Mouse (Mus musculus): ENCODE data around the gene Prdx1. TPM values are rescaled to one million over a fixed set of nuclear protein-coding genes. Genes with fewer than 3 reads are reported as not detected.

Gene Prdx1
- 731 and 767 TPM in 2 replicates for polyA plus RNA-seq (2016; fragmentation: Nextera tagmentation; extraction: Ambion mirVana)

GRCm38 (mm10) chr4:116685402-116686061 is at the start of gene Prdx1:
Gene Prdx1, plus strand, starts transcription at chr4:116685544.
- no peaks in the 10 kb centered on the region for H3K27me3 ChIP-seq
- H3K4me1 ChIP-seq, result peaks cover 15% of the 10 kb centered on the region
- H3K4me2 ChIP-seq (replicated peaks), result peak within 1 kb of the TSS; percentile 70
- H3K36me3 ChIP-seq, result peaks cover 6% of the 10 kb centered on the region; the same call in 1 of the 2 replicates
- peak within 1 kb of the TSS; percentile 71 for H3K9ac ChIP-seq
- peak within 1 kb of the TSS; percentile 59 for H3K4me3 ChIP-seq
- no peaks in the 10 kb centered on the region for H3K9me3 ChIP-seq (replicated peaks)
- H3K27ac ChIP-seq, result peak within 1 kb of the TSS; percentile 89
- WGBS, result under 1% methylated on average over 56 of the region's 56 CpGs
- peak; percentile 96 for ATAC-seq (ENCODE audit: low FRiP score)

- Histone ChIP-seq H3K4me3 (no peak overlapping the region), H3K9ac (no peak overlapping the region), H3K27me3 (no peaks in the 10 kb centered on the region), H3K9me3 (replicated peaks) (no peaks in the 10 kb centered on the region), H3K36me3 (peaks cover 87% of the 10 kb centered on the region), H3K27ac (no peak overlapping the region), H3K4me2 (replicated peaks) (no peak overlapping the region), H3K4me1 (no peaks in the 10 kb centered on the region)
- 95% methylated on average over 6 of the region's 6 CpGs for WGBS
- no peak for ATAC-seq (ENCODE audit: low FRiP score)
Observed at GRCm38 (mm10) chr4:116638821-116639220, 46.5 kb upstream of the Prdx1 start.

- WGBS, result 100% methylated on average over 1 of the region's 1 CpGs
- H3K9me3 ChIP-seq (replicated peaks), result no peaks in the 10 kb centered on the region
Observed at GRCm38 (mm10) chr4:116642071-116642470, 43.3 kb upstream of the Prdx1 start.

GRCm38 (mm10) chr4:116644326-116644725 is 41.0 kb upstream of the Prdx1 start:
- H3K4me2 ChIP-seq (replicated peaks), result no peak overlapping the region
- H3K36me3 ChIP-seq, result peaks cover 60% of the 10 kb centered on the region
- H3K4me3 ChIP-seq, result no peak overlapping the region
- no peaks in the 10 kb centered on the region for H3K9me3 ChIP-seq (replicated peaks)
- H3K9ac ChIP-seq, result no peak overlapping the region
- no peak overlapping the region for H3K27ac ChIP-seq
- H3K27me3 ChIP-seq, result no peaks in the 10 kb centered on the region
- H3K4me1 ChIP-seq, result peaks cover 24% of the 10 kb centered on the region
- 68% methylated on average over 6 of the region's 6 CpGs for WGBS
- no peak for ATAC-seq (ENCODE audit: low FRiP score)

More at GRCm38 (mm10) chr4:116642071-116642470, 43.3 kb upstream of the Prdx1 start:
- peaks cover 7% of the 10 kb centered on the region; the same call in 1 of the 2 replicates for H3K4me1 ChIP-seq
- no peak overlapping the region for H3K27ac ChIP-seq
- H3K4me3 ChIP-seq, result no peak overlapping the region
- H3K4me2 ChIP-seq (replicated peaks), result no peak overlapping the region
- no peaks in the 10 kb centered on the region for H3K27me3 ChIP-seq
- ATAC-seq (ENCODE audit: low FRiP score), result no peak
- H3K9ac ChIP-seq, result no peak overlapping the region
- peaks cover 68% of the 10 kb centered on the region for H3K36me3 ChIP-seq

- peaks cover 36% of the 10 kb centered on the region for H3K4me1 ChIP-seq
- no peaks in the 10 kb centered on the region for H3K27me3 ChIP-seq
- H3K36me3 ChIP-seq, result peaks cover 51% of the 10 kb centered on the region
- no peak overlapping the region for H3K9ac ChIP-seq
- H3K9me3 ChIP-seq (replicated peaks), result no peaks in the 10 kb centered on the region
- H3K4me2 ChIP-seq (replicated peaks), result no peak overlapping the region
- no peak overlapping the region for H3K4me3 ChIP-seq
- 92% methylated on average over 7 of the region's 7 CpGs for WGBS
- no peak overlapping the region for H3K27ac ChIP-seq
- ATAC-seq (ENCODE audit: low FRiP score), result no peak
Observed at GRCm38 (mm10) chr4:116645624-116646023, 39.7 kb upstream of the Prdx1 start.

GRCm38 (mm10) chr4:116649411-116649810 is 35.9 kb upstream of the Prdx1 start:
- H3K9ac ChIP-seq, result no peak overlapping the region
- H3K4me1 ChIP-seq, result peaks cover 36% of the 10 kb centered on the region
- peak overlapping the region; percentile 84 for H3K4me2 ChIP-seq (replicated peaks)
- no peaks in the 10 kb centered on the region for H3K27me3 ChIP-seq
- no peak for ATAC-seq (ENCODE audit: low FRiP score)
- H3K36me3 ChIP-seq, result peaks cover 25% of the 10 kb centered on the region
- no peaks in the 10 kb centered on the region for H3K9me3 ChIP-seq (replicated peaks)
- peak overlapping the region; percentile 88; the same call in 1 of the 2 replicates for H3K4me3 ChIP-seq
- H3K27ac ChIP-seq, result no peak overlapping the region
- 98% methylated on average over 2 of the region's 2 CpGs for WGBS

GRCm38 (mm10) chr4:116650365-116650764 is 35.0 kb upstream of the Prdx1 start:
- H3K4me3 ChIP-seq, result peak overlapping the region; percentile 88
- H3K4me2 ChIP-seq (replicated peaks), result peak overlapping the region; percentile 84
- no peaks in the 10 kb centered on the region for H3K9me3 ChIP-seq (replicated peaks)
- peaks cover 21% of the 10 kb centered on the region for H3K36me3 ChIP-seq
- WGBS, result 49% methylated on average over 5 of the region's 5 CpGs
- peaks cover 36% of the 10 kb centered on the region for H3K4me1 ChIP-seq
- H3K9ac ChIP-seq, result peak overlapping the region; percentile 85
- no peak for ATAC-seq (ENCODE audit: low FRiP score)
- no peak overlapping the region; the same call in 1 of the 2 replicates for H3K27ac ChIP-seq
- no peaks in the 10 kb centered on the region for H3K27me3 ChIP-seq

- under 1% methylated on average over 39 of the region's 39 CpGs for WGBS
- Histone ChIP-seq H3K4me2 (replicated peaks) (peak within 1 kb of the TSS; percentile 84), H3K27me3 (no peaks in the 10 kb centered on the region), H3K9ac (peak within 1 kb of the TSS; percentile 85), H3K36me3 (peaks cover 15% of the 10 kb centered on the region; the same call in 1 of the 2 replicates), H3K4me1 (peaks cover 33% of the 10 kb centered on the region), H3K4me3 (peak within 1 kb of the TSS; percentile 88), H3K9me3 (replicated peaks) (no peaks in the 10 kb centered on the region), H3K27ac (peak within 1 kb of the TSS; percentile 86)
- peak; percentile 99 for ATAC-seq (ENCODE audit: low FRiP score)
Observed at GRCm38 (mm10) chr4:116650924-116651796, 34.2 kb upstream of the Prdx1 start, which contains the start of gene Akr1a1. Gene Akr1a1, minus strand, starts transcription at chr4:116651680.

- H3K9me3 ChIP-seq (replicated peaks), result no peaks in the 10 kb centered on the region
- peak overlapping the region; percentile 88 for H3K4me3 ChIP-seq
- ATAC-seq (ENCODE audit: low FRiP score), result peak; percentile 62
- 12% methylated on average over 6 of the region's 6 CpGs for WGBS
- H3K4me2 ChIP-seq (replicated peaks), result peak overlapping the region; percentile 84
- H3K9ac ChIP-seq, result peak overlapping the region; percentile 85
- peaks cover 30% of the 10 kb centered on the region for H3K4me1 ChIP-seq
- peak overlapping the region; percentile 44; the same call in 1 of the 2 replicates for H3K27ac ChIP-seq
- H3K27me3 ChIP-seq, result no peaks in the 10 kb centered on the region
- H3K36me3 ChIP-seq, result 0 out of 2 replicates have a peak, but pooled peaks cover 12% of the 10 kb centered on the region
Observed at GRCm38 (mm10) chr4:116651797-116652135, 33.6 kb upstream of the Prdx1 start.

GRCm38 (mm10) chr4:116653228-116653627 is 32.1 kb upstream of the Prdx1 start:
- Histone ChIP-seq H3K4me2 (replicated peaks) (no peak overlapping the region), H3K4me3 (no peak overlapping the region), H3K27me3 (no peaks in the 10 kb centered on the region), H3K36me3 (0 out of 2 replicates have a peak, but pooled peaks cover 7% of the 10 kb centered on the region), H3K9me3 (replicated peaks) (no peaks in the 10 kb centered on the region), H3K9ac (no peak overlapping the region), H3K4me1 (peaks cover 19% of the 10 kb centered on the region), H3K27ac (no peak overlapping the region)
- WGBS, result 90% methylated on average over 6 of the region's 6 CpGs
- no peak for ATAC-seq (ENCODE audit: low FRiP score)

GRCm38 (mm10) chr4:116655100-116655499 is 30.2 kb upstream of the Prdx1 start:
- Histone ChIP-seq H3K9me3 (replicated peaks) (no peaks in the 10 kb centered on the region), H3K4me1 (peaks cover 3% of the 10 kb centered on the region), H3K4me2 (replicated peaks) (no peak overlapping the region), H3K36me3 (no peaks in the 10 kb centered on the region), H3K27ac (no peak overlapping the region), H3K27me3 (no peaks in the 10 kb centered on the region), H3K4me3 (no peak overlapping the region), H3K9ac (no peak overlapping the region)
- WGBS, result 82% methylated on average over 2 of the region's 2 CpGs
- ATAC-seq (ENCODE audit: low FRiP score), result no peak

- Histone ChIP-seq H3K4me2 (replicated peaks) (no peak overlapping the region), H3K4me1 (no peaks in the 10 kb centered on the region; the same call in 1 of the 2 replicates), H3K27me3 (no peaks in the 10 kb centered on the region), H3K4me3 (no peak overlapping the region), H3K36me3 (no peaks in the 10 kb centered on the region), H3K27ac (no peak overlapping the region), H3K9ac (no peak overlapping the region), H3K9me3 (replicated peaks) (no peaks in the 10 kb centered on the region)
- 77% methylated on average over 3 of the region's 3 CpGs for WGBS
- no peak for ATAC-seq (ENCODE audit: low FRiP score)
Observed at GRCm38 (mm10) chr4:116655658-116656057, 29.7 kb upstream of the Prdx1 start.
